Mouse (Mus musculus): Measurements from ENCODE around the gene Plekhn1. TPM values are rescaled to one million over a fixed set of nuclear protein-coding genes. Genes with fewer than 3 reads are reported as not detected.

The Plekhn1 gene
- polyA plus RNA-seq, 1 experiment, result 42.5 TPM

GRCm38 (mm10) chr4:156236651-156237447 is 2.2 kb upstream of the Plekhn1 start:
- Histone ChIP-seq H3K27ac (ENCODE audit: control insufficient read depth, insufficient read depth, low read depth, low read length, poor library complexity) (peak overlapping the region; percentile 47; the same call in 1 of the 2 replicates), H3K4me3 (replicated peaks; ENCODE audit: control insufficient read depth, low read depth, low read length) (peak overlapping the region; percentile 3), H3K4me1 (ENCODE audit: control insufficient read depth, insufficient read depth, low read length) (peaks cover 2% of the 10 kb centered on the region)
- WGBS, result 29% methylated on average over 57 of the region's 60 CpGs
- TF ChIP-seq POLR2A (IDR thresholded peaks at IDR 0.05; ENCODE audit: borderline replicate concordance, control insufficient read depth, low read depth, low read length) (peak; percentile 22; the same call in 1 of the 2 replicates), CTCF (IDR thresholded peaks at IDR 0.05; ENCODE audit: control insufficient read depth, insufficient read depth, low read length) (no peak)

- Histone ChIP-seq H3K4me3 (replicated peaks; ENCODE audit: control insufficient read depth, low read depth, low read length) (peak within 1 kb of the TSS; percentile 88), H3K4me1 (ENCODE audit: control insufficient read depth, insufficient read depth, low read length) (peaks cover 2% of the 10 kb centered on the region), H3K27ac (ENCODE audit: control insufficient read depth, insufficient read depth, low read depth, low read length, poor library complexity) (peak within 1 kb of the TSS; percentile 89)
- TF ChIP-seq POLR2A (IDR thresholded peaks at IDR 0.05; ENCODE audit: borderline replicate concordance, control insufficient read depth, low read depth, low read length) (peak; percentile 86; the same call in 1 of the 2 replicates), CTCF (IDR thresholded peaks at IDR 0.05; ENCODE audit: control insufficient read depth, insufficient read depth, low read length) (no peak)
- under 1% methylated on average over 90 of the region's 90 CpGs for WGBS
Observed at GRCm38 (mm10) chr4:156235808-156236533, 1.3 kb upstream of the Plekhn1 start, which contains the start of gene Noc2l. Gene Noc2l, plus strand, starts transcription at chr4:156236010.

GRCm38 (mm10) chr4:156235360-156235770 is 708 bp upstream of the Plekhn1 start:
- under 1% methylated on average over 15 of the region's 15 CpGs for WGBS
- no peak for TF ChIP-seq CTCF (IDR thresholded peaks at IDR 0.05; ENCODE audit: control insufficient read depth, insufficient read depth, low read length)
- TF ChIP-seq POLR2A (IDR thresholded peaks at IDR 0.05; ENCODE audit: borderline replicate concordance, control insufficient read depth, low read depth, low read length), result no peak
- Histone ChIP-seq H3K27ac (ENCODE audit: control insufficient read depth, insufficient read depth, low read depth, low read length, poor library complexity) (peak overlapping the region; percentile 89), H3K4me3 (replicated peaks; ENCODE audit: control insufficient read depth, low read depth, low read length) (peak overlapping the region; percentile 88), H3K4me1 (ENCODE audit: control insufficient read depth, insufficient read depth, low read length) (peaks cover 2% of the 10 kb centered on the region)

GRCm38 (mm10) chr4:156234021-156234501 is 596 bp downstream of the Plekhn1 start:
- Histone ChIP-seq H3K4me3 (replicated peaks; ENCODE audit: control insufficient read depth, low read depth, low read length) (peak overlapping the region; percentile 75), H3K4me1 (ENCODE audit: control insufficient read depth, insufficient read depth, low read length) (peaks cover 2% of the 10 kb centered on the region), H3K27ac (ENCODE audit: control insufficient read depth, insufficient read depth, low read depth, low read length, poor library complexity) (peak overlapping the region; percentile 41; the same call in 1 of the 2 replicates)
- 10% methylated on average over 17 of the region's 17 CpGs for WGBS
- TF ChIP-seq POLR2A (IDR thresholded peaks at IDR 0.05; ENCODE audit: borderline replicate concordance, control insufficient read depth, low read depth, low read length), result no peak
- TF ChIP-seq CTCF (IDR thresholded peaks at IDR 0.05; ENCODE audit: control insufficient read depth, insufficient read depth, low read length), result no peak

- Histone ChIP-seq H3K4me1 (ENCODE audit: control insufficient read depth, insufficient read depth, low read length) (no peaks in the 10 kb centered on the region; the same call in 1 of the 2 replicates), H3K4me3 (replicated peaks; ENCODE audit: control insufficient read depth, low read depth, low read length) (no peak overlapping the region), H3K27ac (ENCODE audit: control insufficient read depth, insufficient read depth, low read depth, low read length, poor library complexity) (no peak overlapping the region)
- WGBS, result 54% methylated on average over 12 of the region's 12 CpGs
- TF ChIP-seq POLR2A (IDR thresholded peaks at IDR 0.05; ENCODE audit: borderline replicate concordance, control insufficient read depth, low read depth, low read length) (no peak), CTCF (IDR thresholded peaks at IDR 0.05; ENCODE audit: control insufficient read depth, insufficient read depth, low read length) (no peak)
Observed at GRCm38 (mm10) chr4:156228393-156229024, 6.1 kb downstream of the Plekhn1 start.

- WGBS, result 70% methylated on average over 18 of the region's 18 CpGs
- Histone ChIP-seq H3K4me1 (ENCODE audit: control insufficient read depth, insufficient read depth, low read length) (no peaks in the 10 kb centered on the region; the same call in 1 of the 2 replicates), H3K27ac (ENCODE audit: control insufficient read depth, insufficient read depth, low read depth, low read length, poor library complexity) (no peak overlapping the region), H3K4me3 (replicated peaks; ENCODE audit: control insufficient read depth, low read depth, low read length) (no peak overlapping the region)
- TF ChIP-seq POLR2A (IDR thresholded peaks at IDR 0.05; ENCODE audit: borderline replicate concordance, control insufficient read depth, low read depth, low read length) (no peak), CTCF (IDR thresholded peaks at IDR 0.05; ENCODE audit: control insufficient read depth, insufficient read depth, low read length) (no peak)
Observed at GRCm38 (mm10) chr4:156227752-156228392, 6.8 kb downstream of the Plekhn1 start.

- WGBS, result 81% methylated on average over 2 of the region's 2 CpGs
- no peak for TF ChIP-seq CTCF (IDR thresholded peaks at IDR 0.05; ENCODE audit: control insufficient read depth, insufficient read depth, low read length)
- no peak for TF ChIP-seq POLR2A (IDR thresholded peaks at IDR 0.05; ENCODE audit: borderline replicate concordance, control insufficient read depth, low read depth, low read length)
- H3K4me3 ChIP-seq (replicated peaks; ENCODE audit: control insufficient read depth, low read depth, low read length), result no peak overlapping the region
Observed at GRCm38 (mm10) chr4:156224276-156224675, 10.4 kb downstream of the Plekhn1 start.

More at GRCm38 (mm10) chr4:156224276-156224675, 10.4 kb downstream of the Plekhn1 start:
- Histone ChIP-seq H3K27ac (ENCODE audit: control insufficient read depth, insufficient read depth, low read depth, low read length, poor library complexity) (no peak overlapping the region), H3K4me1 (ENCODE audit: control insufficient read depth, insufficient read depth, low read length) (no peaks in the 10 kb centered on the region; the same call in 1 of the 2 replicates)

Measured in bone marrow, adult 2 months (tissue).